Mouse (Mus musculus): Measurements from ENCODE around the gene Cyp2j8. TPM values are rescaled to one million over a fixed set of nuclear protein-coding genes. Genes with fewer than 3 reads are reported as not detected.
"Not testable (repeated sequence)": the region's sequence is repeated elsewhere in the genome, so short reads cannot be mapped to it uniquely, and the experiment has no call there.

Cyp2j8 gene
- total RNA-seq (2021) = not detected

GRCm38 (mm10) chr4:96507286-96507685 lies at the start of gene Cyp2j8:
Cyp2j8 (minus strand) TSS chr4:96507386.
- no peak for DNase-seq
- intact Hi-C loops (cut with DNase I) = no loop called here

- intact Hi-C loops (cut with DNase I) = no loop called here
- peak; percentile 55 to 72 for DNase-seq
These were observed 46.1 kb upstream of the Cyp2j8 start, which contains the start of gene Cyp2j6 for GRCm38 (mm10) chr4:96553133-96553819. Cyp2j6 (minus strand) TSS chr4:96553661.

DNA sequence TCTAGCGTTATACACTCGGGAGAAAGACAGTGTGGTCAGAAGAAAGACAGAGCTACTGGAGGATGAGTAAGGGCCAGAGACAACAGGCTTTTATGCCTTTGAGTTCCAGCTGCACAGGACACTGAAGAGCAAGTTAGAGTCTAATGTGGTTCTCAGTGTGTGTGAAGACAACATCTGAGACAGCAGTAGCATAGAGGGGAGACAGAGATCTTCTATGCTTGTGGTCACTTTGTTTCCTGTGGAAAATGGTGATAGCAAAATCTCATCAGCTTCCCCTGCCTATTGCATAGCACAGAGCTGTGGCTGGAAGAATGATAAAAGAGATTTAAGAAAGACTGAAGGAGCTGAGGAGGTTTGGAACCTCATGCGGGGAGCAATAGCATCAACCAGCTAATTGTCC lies 44.4 kb upstream of the Cyp2j8 start:
- DNase-seq = no peak
- intact Hi-C loops (cut with DNase I) = no loop called here

DNA sequence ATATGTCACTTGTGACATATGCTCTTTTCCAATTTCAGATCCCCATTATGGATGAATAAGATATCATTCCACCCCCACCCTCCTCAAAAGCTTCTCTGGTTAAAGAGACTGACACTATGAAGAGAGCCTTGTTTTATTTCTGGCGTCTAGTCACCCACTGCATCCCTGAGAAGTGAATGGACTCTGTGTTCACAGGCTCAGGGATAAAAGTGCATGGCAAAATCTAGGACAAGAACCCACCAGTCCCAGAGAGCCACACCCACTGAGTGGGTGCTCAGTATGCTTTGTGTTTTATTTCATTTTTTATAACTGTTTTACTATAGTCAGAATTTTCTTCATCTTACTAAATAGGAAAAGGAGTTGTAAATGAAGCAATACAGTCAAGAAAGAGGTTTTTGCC lies 38.8 kb upstream of the Cyp2j8 start:
- intact Hi-C loops (cut with DNase I) = no loop called here
- DNase-seq = no peak

DNA sequence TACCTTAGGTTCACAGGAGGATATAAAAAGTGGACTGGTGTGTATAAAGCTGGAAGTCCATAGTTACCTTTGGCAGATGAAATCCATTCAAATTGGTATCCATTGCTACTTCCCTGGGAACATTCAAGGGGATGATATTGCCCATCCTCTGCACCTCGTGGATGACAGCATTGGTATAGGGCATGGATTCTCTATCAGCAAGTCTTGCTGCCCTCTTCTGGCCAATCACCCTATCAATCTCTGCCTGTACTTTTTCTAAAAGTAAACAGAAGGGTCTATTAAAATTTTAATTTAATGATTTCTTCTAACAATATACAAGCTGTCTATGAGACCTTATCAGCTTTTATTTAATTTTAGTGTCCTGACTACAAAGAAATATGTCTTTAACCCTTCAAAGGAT lies 18.6 kb upstream of the Cyp2j8 start:
- intact Hi-C loops (cut with DNase I) = loop anchor here (1.0 kb wide), 1 partner anchor 251 kb away; no protein-coding TSS in a partner anchor
- DNase-seq = peak in 1 of 2 experiments; percentile 4

GRCm38 (mm10) chr4:96522256-96522655 lies 15.1 kb upstream of the Cyp2j8 start:
- peak; percentile 31 to 36 for DNase-seq
- intact Hi-C loops (cut with DNase I) = no loop called here

DNA sequence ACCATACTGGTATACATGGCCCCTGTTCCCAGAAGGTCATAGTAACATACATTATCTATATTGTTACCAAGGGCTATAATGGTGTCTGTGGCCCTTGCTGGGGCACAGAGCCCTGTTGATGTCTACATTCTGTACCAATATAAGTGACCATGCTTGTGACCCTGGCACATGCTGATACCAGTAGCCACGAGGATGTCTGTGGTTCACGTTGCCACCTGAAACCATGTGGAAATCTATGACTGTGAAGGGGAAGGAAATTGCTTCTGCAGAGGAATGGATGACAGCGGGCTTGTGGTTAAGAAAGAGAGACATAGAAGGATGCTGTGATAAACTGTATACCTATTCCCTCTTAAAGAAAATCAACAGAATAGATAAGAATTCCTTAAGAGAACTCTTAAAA lies 2.9 kb upstream of the Cyp2j8 start:
- intact Hi-C loops (cut with DNase I) = no loop called here

DNA sequence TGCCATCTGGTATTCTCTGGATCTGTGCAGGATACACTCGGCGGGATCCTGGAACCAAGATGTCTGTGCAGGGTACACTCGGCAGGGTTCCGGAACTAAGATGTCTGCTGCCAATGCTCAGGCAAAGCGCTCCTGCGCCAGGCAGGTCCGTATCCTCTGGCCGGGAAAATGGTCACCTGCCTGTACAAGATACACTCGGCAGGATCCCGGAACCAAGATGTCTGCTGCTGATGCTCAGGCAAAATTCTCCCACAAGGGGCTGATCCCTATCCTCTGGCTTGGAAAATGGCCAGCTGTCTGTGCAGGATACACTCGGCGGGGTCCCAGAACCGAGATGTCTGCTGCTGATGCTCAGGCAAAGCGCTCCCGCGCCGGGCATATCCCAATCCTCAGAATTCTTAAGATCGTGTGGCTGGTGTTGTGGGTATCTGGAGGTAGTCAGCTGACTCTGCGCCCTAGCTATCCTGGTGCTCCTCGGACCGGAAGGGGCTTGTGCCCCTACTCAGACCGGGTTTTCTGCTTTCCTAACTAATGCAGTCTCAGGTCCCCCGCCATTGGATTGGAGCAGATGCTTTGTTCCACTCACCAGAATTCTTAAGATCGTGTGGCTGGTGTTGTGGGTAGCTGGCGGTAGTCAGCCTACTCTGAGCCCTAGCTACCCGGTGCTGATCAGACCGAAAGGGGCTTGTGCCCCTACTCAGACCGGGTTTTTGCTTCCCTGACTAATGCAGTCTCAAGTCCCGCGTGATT lies 43.7 kb downstream of the Cyp2j8 start:
- intact Hi-C loops (cut with DNase I); DNase-seq: not testable (repeated sequence)

More for the DNA sequence above, 2.9 kb upstream of the Cyp2j8 start:
- DNase-seq = no peak

Other genes starting within 250 kb of the Cyp2j8 start
- not detected for gene Cyp2j11, start 158.7 kb downstream of the Cyp2j8 start, total RNA-seq (2021)
- gene Cyp2j6, start 46.3 kb upstream of the Cyp2j8 start, total RNA-seq (2021) = 1 to 10 TPM; 4.3 to 4.8 TPM
- gene Cyp2j9, start 84.2 kb upstream of the Cyp2j8 start, total RNA-seq (2021) = 1 to 10 TPM in 1 of 2 experiments, under 1 TPM in 1; 0.84 to 1.2 TPM
- not detected for gene Cyp2j5, start 156.8 kb upstream of the Cyp2j8 start, total RNA-seq (2021)

All from heart, postnatal 10 days (tissue).